26 mouse cellular contexts compared by ENCODE assay signal in the genomic region with DNA sequence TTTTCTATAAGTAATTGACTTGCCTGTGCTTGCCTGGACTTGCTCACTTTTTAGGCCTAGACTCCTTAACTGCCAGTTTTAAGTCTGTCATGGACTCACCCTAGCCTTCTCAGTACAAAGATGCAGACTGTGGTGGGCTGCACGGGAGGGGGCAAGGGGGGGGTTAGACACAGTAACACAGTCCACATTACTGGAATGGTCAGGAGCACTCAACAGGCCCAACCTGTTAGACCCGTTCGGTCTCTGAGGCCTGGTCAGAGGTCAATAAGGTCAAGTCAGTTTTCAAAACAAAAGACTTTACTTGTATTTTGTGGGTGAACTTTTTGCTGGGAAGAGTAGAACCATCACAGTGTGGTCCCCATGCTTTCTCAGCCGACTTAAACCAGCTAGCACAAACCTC. TPM values are rescaled to one million over a fixed set of nuclear protein-coding genes. Genes with fewer than 3 reads are reported as not detected.
DNase-seq lines count a peak whose midpoint lies in the region; ATAC-seq and TF ChIP-seq lines count a peak whose summit lies in the region.
"Had no signal": no experiment of that assay in that cellular context is flagged by ENCODE, and none has a peak within 500 bp of the region (broad histone marks: within the 10 kb centered on the region; RNA-seq: fewer than 3 reads in every experiment).

No protein-coding gene starts in this region.

- peak overlapping the region; percentile 96 for H3K27ac ChIP-seq in ES-E14 (ENCODE audit: insufficient read depth, low read depth, low read length, poor library complexity, severe bottlenecking)
- H3K27ac ChIP-seq: embryonic facial prominence, embryonic 13.5 days; forebrain, embryonic 10.5 days; forebrain, embryonic 15.5 days; hindbrain, embryonic 15.5 days; layer of hippocampus, adult 2 months; liver, embryonic 12.5 days; midbrain, embryonic 10.5 days; midbrain, embryonic 15.5 days; neural tube, embryonic 15.5 days had no signal

- H3K4me1 ChIP-seq in ES-E14 (ENCODE audit: control insufficient read depth in 2 of 2, insufficient read depth in 2 of 2, low read length in 2 of 2, poor library complexity in 1 of 2): peaks cover 10 to 18% of the 10 kb centered on the region in 2 experiments
- H3K4me1 ChIP-seq: forebrain, embryonic 15.5 days; hindbrain, embryonic 15.5 days; neural tube, embryonic 15.5 days had no signal

- in situ Hi-C loops in ES-E14 (cut with MboI; ENCODE audit: low sequenced_read_pairs in 2 of 2, unreplicated experiment in 2 of 2): no loop called here

- DNase-seq in lung, adult 18-20 months: peak; percentile 29 to 50
- DNase-seq in lung, postnatal 25 days (ENCODE audit: low spot score): no peak
- no peak for DNase-seq in ES-E14 (ENCODE audit: low read depth, low spot score)
- DNase-seq in embryo, embryonic 9.5 days (ENCODE audit: extremely low spot score): peak; percentile 37
- no peak for DNase-seq in right cerebral cortex, postnatal 10 days (ENCODE audit: low spot score in 2 of 2)
- DNase-seq: adrenal gland, adult 2 months; adrenal gland, postnatal 36 days; B cell, adult 2 months; cerebellum, adult 18-20 months; cerebellum, postnatal 10 days; heart, postnatal 10 days; kidney, adult 2 months; liver, postnatal 0 days; lung, postnatal 10 days; retina, postnatal 1 day had no signal

- peak overlapping the region; percentile 26 for H3K9ac ChIP-seq in ES-E14 (ENCODE audit: insufficient read depth, low read depth, low read length, poor library complexity, severe bottlenecking)
- H3K9ac ChIP-seq: embryonic facial prominence, embryonic 13.5 days; forebrain, embryonic 15.5 days; hindbrain, embryonic 15.5 days; liver, embryonic 12.5 days; liver, postnatal 0 days; midbrain, embryonic 15.5 days; neural tube, embryonic 15.5 days had no signal

- no peaks in the 10 kb centered on the region for H3K9me3 ChIP-seq in ES-E14 (ENCODE audit: control insufficient read depth, insufficient read depth, low read depth, low read length)
- H3K9me3 ChIP-seq: embryonic facial prominence, embryonic 13.5 days; forebrain, embryonic 10.5 days; forebrain, embryonic 15.5 days; heart, embryonic 13.5 days; hindbrain, embryonic 15.5 days; liver, embryonic 12.5 days; midbrain, embryonic 10.5 days; midbrain, embryonic 15.5 days; neural tube, embryonic 15.5 days had no signal

- no peaks in the 10 kb centered on the region for H3K36me3 ChIP-seq in ES-E14 (ENCODE audit: control insufficient read depth, insufficient read depth, low read length, poor library complexity, severe bottlenecking)
- H3K36me3 ChIP-seq: embryonic facial prominence, embryonic 13.5 days; forebrain, embryonic 10.5 days; forebrain, embryonic 15.5 days; heart, embryonic 13.5 days; hindbrain, embryonic 15.5 days; liver, embryonic 12.5 days; midbrain, embryonic 10.5 days; midbrain, embryonic 15.5 days; neural tube, embryonic 15.5 days had no signal

- ATAC-seq in activated CD4-positive, CD25-positive, alpha-beta regulatory T cell, adult 4 months: no peak
- ATAC-seq: forebrain, embryonic 15.5 days; liver, embryonic 12.5 days; liver, postnatal 0 days; midbrain, embryonic 15.5 days had no signal

- peak overlapping the region in 1 of 2 experiments; percentile 31; a peak in 2 of 4 replicates for H3K4me3 ChIP-seq in ES-E14 (ENCODE audit: insufficient read depth in 1 of 2, low read depth in 1 of 2, low read length in 2 of 2, poor library complexity in 1 of 2, severe bottlenecking in 1 of 2)
- H3K4me3 ChIP-seq: embryonic facial prominence, embryonic 13.5 days; forebrain, embryonic 10.5 days; forebrain, embryonic 15.5 days; heart, embryonic 13.5 days; hindbrain, embryonic 15.5 days; layer of hippocampus, adult 2 months; liver, embryonic 12.5 days; midbrain, embryonic 10.5 days; midbrain, embryonic 15.5 days; neural tube, embryonic 15.5 days had no signal

TF ChIP-seq in ES-E14, 5 proteins besides CTCF, POLR2A, EP300 and RAD21:
- TF ChIP-seq MAFK (IDR thresholded peaks at IDR 0.05; ENCODE audit: insufficient read depth, low read depth, low read length) (no peak), ZNF384 (IDR thresholded peaks at IDR 0.05; ENCODE audit: low read depth, low read length) (0 out of 2 replicates have a peak, but pooled peaks have one; percentile 18), CHD2 (IDR thresholded peaks at IDR 0.05; ENCODE audit: low read depth, low read length) (0 out of 2 replicates have a peak, but pooled peaks have one; percentile 43)

RNA-seq across cellular contexts. Expression of gene Zmiz2, which starts 21.7 kb away (rescaled TPM):
- 19.6 and 22.6 TPM in 2 replicates for total RNA-seq in ES-E14 (2012; rRNA removed)
- 10 to 100 TPM; 42.3 to 51.7 TPM for polyA plus RNA-seq in activated CD4-positive, CD25-positive, alpha-beta regulatory T cell, adult 4 months (2017; shearing (Covaris generic))

RNA-seq across cellular contexts. Expression of gene Ppia, which starts 48.1 kb away (rescaled TPM):
- total RNA-seq in ES-E14 (2012; rRNA removed): 4,715 and 6,168 TPM in 2 replicates
- polyA plus RNA-seq in activated CD4-positive, CD25-positive, alpha-beta regulatory T cell, adult 4 months (2017; shearing (Covaris generic)): 1,000 to 10,000 TPM; 2,979 to 3,385 TPM

Comparison
In these comparisons a context has a peak if more than half of its experiments do, and no peak if none do; other contexts are left out.
1. DNase-seq: peak in lung, adult 18-20 months (2 of 2) and embryo, embryonic 9.5 days (single experiment); none in lung, postnatal 25 days (single experiment), ES-E14 (single experiment) and right cerebral cortex, postnatal 10 days (0 of 2).